Mouse (Mus musculus) megakaryocyte, embryonic 14.5 days (primary cell): ENCODE data around the gene Dusp10.

Experiments used
- FLI1 ChIP-seq: IDR thresholded peaks from 2 replicates; pipeline ENCODE4 v1.6.1; 2012; ENCODE audit warnings: low read length, inconsistent platforms, mixed read lengths
- GATA1 ChIP-seq: IDR thresholded peaks from 3 replicates; pipeline ENCODE4 v1.6.1; 2012; ENCODE audit warnings: mixed read lengths, low read length, inconsistent platforms, borderline replicate concordance

DNA sequence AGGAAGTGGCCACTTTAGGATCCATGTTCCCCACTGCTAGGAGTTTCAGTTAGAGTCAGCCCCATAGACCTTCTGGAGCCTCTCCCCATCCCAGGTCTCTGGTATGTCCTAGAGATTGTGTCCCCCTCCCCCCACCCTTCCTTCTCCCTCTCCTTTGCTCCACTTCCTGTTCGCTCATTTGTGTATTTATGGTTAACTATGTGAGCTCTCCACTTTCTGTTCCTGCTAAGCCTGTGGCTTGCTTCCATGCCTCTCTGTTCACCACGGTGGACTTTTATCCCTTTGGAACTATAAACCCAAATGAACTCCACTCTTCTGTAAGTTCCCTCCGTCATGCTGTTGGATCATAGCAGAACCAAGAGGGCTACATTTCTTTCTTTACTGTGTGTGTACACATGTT is 13.9 kb downstream of the Dusp10 start:
- TF ChIP-seq GATA1 (no peak), FLI1 (no peak)
